Mouse (Mus musculus) liver, embryonic 12.5 days (tissue): ENCODE data around the gene Pdzd2. TPM values are rescaled to one million over a fixed set of nuclear protein-coding genes. Genes with fewer than 3 reads are reported as not detected.

ENCODE experiments used
- ATAC-seq: fragments of 200-750 bp; cut with Nextera tagmentation; 2 replicates; pipeline ENCODE4 v1.8.0; 2017; ENCODE audit warnings: moderate number of reproducible peaks, mild to moderate bottlenecking, moderate library complexity
- H3K27ac ChIP-seq: fragments of 300-500 bp; sonication (generic); 2 replicates; pipeline ENCODE4 v1.5.1; 2016; ENCODE audit warnings: mild to moderate bottlenecking
- H3K27me3 ChIP-seq: fragments of 300-500 bp; sonication (generic); replicated peaks from 2 replicates; pipeline ENCODE4 v1.6.1; 2016; ENCODE audit warnings: mild to moderate bottlenecking, moderate library complexity
- H3K36me3 ChIP-seq: fragments of 300-500 bp; sonication (generic); 2 replicates; pipeline ENCODE4 v1.6.1; 2016; ENCODE audit warnings: mild to moderate bottlenecking, moderate library complexity
- H3K4me1 ChIP-seq: fragments of 300-500 bp; sonication (generic); 2 replicates; pipeline ENCODE4 v1.6.1; 2016
- H3K4me2 ChIP-seq: fragments of 300-500 bp; sonication (generic); 2 replicates; pipeline ENCODE4 v1.6.1; 2016; ENCODE audit warnings: mild to moderate bottlenecking, moderate library complexity
- H3K4me3 ChIP-seq: fragments of 300-500 bp; sonication (generic); 2 replicates; pipeline ENCODE4 v1.5.1; 2016; ENCODE audit warnings: mild to moderate bottlenecking, moderate library complexity
- H3K9ac ChIP-seq: fragments of 300-500 bp; sonication (generic); 2 replicates; pipeline ENCODE4 v1.6.1; 2016; ENCODE audit warnings: mild to moderate bottlenecking, moderate library complexity
- H3K9me3 ChIP-seq: fragments of 300-500 bp; sonication (generic); replicated peaks from 2 replicates; pipeline ENCODE4 v1.6.1; 2016; ENCODE audit warnings: mild to moderate bottlenecking, moderate library complexity
- WGBS: fragments of 180-500 bp; shearing (Covaris S2); methylation state at CpG from one replicate; pipeline ENCODE4 v1.1.7; 2016; ENCODE audit not compliant: insufficient replicate concordance; 5-methylcytosine and 5-hydroxymethylcytosine counted together
- polyA plus RNA-seq: library from polyadenylated mRNA; unstranded; fragments of >200 nt; fragmentation: Nextera tagmentation; extraction: Ambion mirVana; gene quantifications from 2 replicates; pipeline ENCODE4 v1.2.1, GENCODE M21; 2016

The Pdzd2 gene
- polyA plus RNA-seq, 1 experiment from 2014 or later = 4.8 TPM

DNA sequence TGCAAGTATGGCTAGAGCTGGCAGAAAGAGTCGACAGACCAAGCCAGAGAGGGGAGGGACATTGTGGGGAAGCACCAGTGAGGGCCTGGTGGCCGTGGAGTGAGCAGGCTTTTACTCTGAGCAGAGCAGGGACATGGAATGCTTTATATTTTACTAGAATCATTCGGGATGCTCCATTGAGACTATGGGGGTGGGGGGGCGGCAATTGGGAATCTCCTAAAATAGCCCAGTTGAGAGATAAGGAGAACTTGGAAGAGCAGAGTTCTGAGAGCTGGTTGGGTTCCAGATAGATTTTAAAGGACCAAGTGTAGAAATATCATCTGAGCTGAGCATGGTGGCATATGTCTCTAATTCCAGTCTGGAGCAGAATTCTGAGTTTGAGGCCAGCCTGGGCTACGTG is 14.5 kb downstream of the Pdzd2 start:
- H3K27ac ChIP-seq = no peak overlapping the region
- ATAC-seq = no peak
- WGBS = 55% methylated on average over 5 of the region's 5 CpGs

DNA sequence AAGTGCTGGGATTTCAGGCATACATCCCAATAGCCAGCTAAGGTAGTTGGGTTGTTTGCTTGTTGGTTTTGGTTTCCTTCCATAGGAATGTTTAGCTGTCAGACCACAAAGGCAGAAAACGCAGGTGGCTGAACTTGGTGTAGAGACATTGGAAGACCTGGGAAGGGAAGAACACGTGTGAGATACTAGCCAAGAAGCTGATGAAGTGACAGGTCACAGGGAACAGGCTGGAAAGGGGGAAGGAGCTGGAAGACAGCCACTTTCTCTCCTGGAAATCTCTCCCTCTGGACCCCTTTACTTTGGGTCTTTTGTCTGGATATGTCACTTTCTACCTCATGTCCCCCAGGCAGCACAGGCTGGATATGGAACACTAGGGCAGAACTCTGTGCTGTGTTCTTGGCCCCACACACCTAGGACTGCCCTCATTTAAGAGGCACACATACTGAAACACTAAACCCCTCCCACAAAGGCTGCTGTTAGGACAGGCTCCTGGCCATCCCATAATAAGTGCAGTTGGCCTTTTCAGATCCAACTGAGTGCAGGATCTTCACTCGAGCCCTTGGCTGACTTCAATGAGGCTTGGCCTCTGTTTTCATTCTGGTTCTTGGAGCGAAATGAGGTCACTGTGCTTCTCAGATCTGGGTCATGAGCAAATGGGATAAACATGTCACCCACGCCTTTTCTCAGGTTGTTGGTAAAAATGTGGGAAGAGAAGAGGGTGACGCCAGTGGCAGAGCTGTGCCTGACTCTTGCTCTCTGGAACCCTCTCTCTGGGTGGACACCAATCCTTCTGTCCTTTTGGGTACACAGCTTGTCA is 17.8 kb downstream of the Pdzd2 start:
- Histone ChIP-seq H3K27ac (no peak overlapping the region), H3K4me1 (no peaks in the 10 kb centered on the region), H3K27me3 (no peaks in the 10 kb centered on the region), H3K9me3 (no peaks in the 10 kb centered on the region), H3K4me3 (no peak overlapping the region), H3K9ac (no peak overlapping the region), H3K36me3 (no peaks in the 10 kb centered on the region), H3K4me2 (no peak overlapping the region)
- 53% methylated on average over 6 of the region's 6 CpGs for WGBS
- no peak for ATAC-seq

More for the DNA sequence above, 14.5 kb downstream of the Pdzd2 start:
- Histone ChIP-seq H3K4me2 (no peak overlapping the region), H3K9me3 (no peaks in the 10 kb centered on the region), H3K4me3 (no peak overlapping the region), H3K36me3 (no peaks in the 10 kb centered on the region), H3K27me3 (no peaks in the 10 kb centered on the region; the same call in 1 of the 2 replicates), H3K4me1 (no peaks in the 10 kb centered on the region), H3K9ac (no peak overlapping the region)

GRCm38 (mm10) chr15:12718819-12719218 is 20.9 kb downstream of the Pdzd2 start:
- Histone ChIP-seq H3K27ac (no peak overlapping the region), H3K4me1 (no peaks in the 10 kb centered on the region), H3K9me3 (no peaks in the 10 kb centered on the region), H3K36me3 (no peaks in the 10 kb centered on the region), H3K4me3 (no peak overlapping the region), H3K4me2 (no peak overlapping the region), H3K27me3 (0 out of 2 replicates have a peak, but pooled peaks cover 3% of the 10 kb centered on the region), H3K9ac (no peak overlapping the region)
- no peak for ATAC-seq
- 78% methylated on average over 14 of the region's 14 CpGs for WGBS

DNA sequence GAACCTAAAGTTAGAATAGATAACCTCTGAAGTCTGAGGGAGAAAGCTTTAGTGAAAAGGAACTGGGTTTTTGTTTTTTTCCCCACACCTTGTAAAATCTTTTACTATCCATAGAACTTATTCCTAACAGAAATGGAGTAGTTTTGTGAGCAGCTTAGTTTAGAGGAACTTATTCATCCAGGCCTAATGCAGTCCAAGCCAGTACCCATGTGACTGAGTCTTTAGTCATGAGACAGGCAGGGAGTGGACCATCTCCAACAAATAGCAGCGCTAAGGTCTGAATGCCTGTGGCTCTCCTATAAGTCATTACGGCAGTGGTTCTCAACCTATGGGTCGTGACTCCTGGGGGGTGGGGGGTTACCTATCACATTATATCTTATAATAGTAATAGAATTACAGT is 22.3 kb downstream of the Pdzd2 start:
- H3K36me3 ChIP-seq = no peaks in the 10 kb centered on the region
- no peak for ATAC-seq
- H3K9ac ChIP-seq = no peak overlapping the region
- no peak overlapping the region for H3K27ac ChIP-seq
- 0 out of 2 replicates have a peak, but pooled peaks cover 3% of the 10 kb centered on the region for H3K27me3 ChIP-seq
- no peak overlapping the region for H3K4me3 ChIP-seq
- 67% methylated on average over 3 of the region's 3 CpGs for WGBS
- H3K4me1 ChIP-seq = no peaks in the 10 kb centered on the region
- H3K4me2 ChIP-seq = no peak overlapping the region
- H3K9me3 ChIP-seq = no peaks in the 10 kb centered on the region

GRCm38 (mm10) chr15:12716881-12717280 is 22.8 kb downstream of the Pdzd2 start:
- H3K9ac ChIP-seq = no peak overlapping the region
- H3K27ac ChIP-seq = no peak overlapping the region
- 70% methylated on average over 8 of the region's 8 CpGs for whole genome bisulfite sequencing
- no peaks in the 10 kb centered on the region for H3K4me1 ChIP-seq
- no peak overlapping the region for H3K4me3 ChIP-seq
- H3K9me3 ChIP-seq = no peaks in the 10 kb centered on the region
- no peak for ATAC-seq
- no peaks in the 10 kb centered on the region for H3K36me3 ChIP-seq
- 0 out of 2 replicates have a peak, but pooled peaks cover 3% of the 10 kb centered on the region for H3K27me3 ChIP-seq
- no peak overlapping the region for H3K4me2 ChIP-seq

- Histone ChIP-seq H3K4me1 (no peaks in the 10 kb centered on the region), H3K27me3 (0 out of 2 replicates have a peak, but pooled peaks cover 3% of the 10 kb centered on the region), H3K4me2 (no peak overlapping the region), H3K9me3 (no peaks in the 10 kb centered on the region), H3K9ac (no peak overlapping the region), H3K36me3 (no peaks in the 10 kb centered on the region), H3K4me3 (no peak overlapping the region), H3K27ac (no peak overlapping the region)
- no peak for ATAC-seq
- 60% methylated on average over 2 of the region's 2 CpGs for WGBS
Observed at GRCm38 (mm10) chr15:12714322-12714721, 25.4 kb downstream of the Pdzd2 start.

GRCm38 (mm10) chr15:12713216-12713615 is 26.5 kb downstream of the Pdzd2 start:
- Histone ChIP-seq H3K27ac (no peak overlapping the region), H3K36me3 (no peaks in the 10 kb centered on the region)

GRCm38 (mm10) chr15:12710036-12710435 is 29.7 kb downstream of the Pdzd2 start:
- Histone ChIP-seq H3K4me3 (no peak overlapping the region), H3K4me1 (no peaks in the 10 kb centered on the region), H3K27me3 (no peaks in the 10 kb centered on the region), H3K4me2 (no peak overlapping the region), H3K9ac (no peak overlapping the region), H3K27ac (no peak overlapping the region), H3K36me3 (no peaks in the 10 kb centered on the region), H3K9me3 (no peaks in the 10 kb centered on the region)
- ATAC-seq = no peak
- WGBS = 71% methylated on average over 3 of the region's 3 CpGs

More at GRCm38 (mm10) chr15:12713216-12713615, 26.5 kb downstream of the Pdzd2 start:
- no peak for ATAC-seq
- 61% methylated on average over 2 of the region's 2 CpGs for WGBS
- Histone ChIP-seq H3K9me3 (no peaks in the 10 kb centered on the region), H3K4me3 (no peak overlapping the region), H3K4me1 (no peaks in the 10 kb centered on the region), H3K4me2 (no peak overlapping the region), H3K9ac (no peak overlapping the region), H3K27me3 (0 out of 2 replicates have a peak, but pooled peaks cover 3% of the 10 kb centered on the region)

DNA sequence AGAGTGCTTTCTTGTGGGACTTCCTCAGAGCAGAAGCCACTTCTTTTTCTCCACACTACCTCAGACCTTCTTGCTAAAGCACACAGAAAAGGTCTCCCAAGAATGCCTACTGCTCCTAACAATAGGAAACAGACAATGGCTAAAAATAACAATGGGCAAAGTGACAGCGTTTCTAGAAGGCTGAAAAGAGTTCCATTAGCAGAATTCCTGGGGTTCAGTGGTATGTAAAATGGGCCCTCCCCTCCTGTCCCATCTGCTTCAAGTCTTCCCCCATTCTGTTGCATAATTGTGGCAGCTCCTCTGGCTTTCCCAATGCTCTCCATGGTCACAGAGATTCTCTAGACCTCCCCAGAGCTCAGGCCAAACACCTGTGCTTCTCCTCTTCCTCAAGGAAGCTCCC is 31.4 kb downstream of the Pdzd2 start:
- no peak for ATAC-seq
- H3K4me1 ChIP-seq = no peaks in the 10 kb centered on the region
- no peak overlapping the region for H3K4me3 ChIP-seq
- no peak overlapping the region for H3K27ac ChIP-seq
- no peak overlapping the region for H3K4me2 ChIP-seq
- no peaks in the 10 kb centered on the region for H3K36me3 ChIP-seq
- H3K27me3 ChIP-seq = no peaks in the 10 kb centered on the region
- 24% methylated on average over 1 of the region's 1 CpGs for WGBS
- no peaks in the 10 kb centered on the region for H3K9me3 ChIP-seq
- no peak overlapping the region for H3K9ac ChIP-seq

GRCm38 (mm10) chr15:12706902-12707301 is 32.8 kb downstream of the Pdzd2 start:
- WGBS = 38% methylated on average over 3 of the region's 3 CpGs
- no peak for ATAC-seq

DNA sequence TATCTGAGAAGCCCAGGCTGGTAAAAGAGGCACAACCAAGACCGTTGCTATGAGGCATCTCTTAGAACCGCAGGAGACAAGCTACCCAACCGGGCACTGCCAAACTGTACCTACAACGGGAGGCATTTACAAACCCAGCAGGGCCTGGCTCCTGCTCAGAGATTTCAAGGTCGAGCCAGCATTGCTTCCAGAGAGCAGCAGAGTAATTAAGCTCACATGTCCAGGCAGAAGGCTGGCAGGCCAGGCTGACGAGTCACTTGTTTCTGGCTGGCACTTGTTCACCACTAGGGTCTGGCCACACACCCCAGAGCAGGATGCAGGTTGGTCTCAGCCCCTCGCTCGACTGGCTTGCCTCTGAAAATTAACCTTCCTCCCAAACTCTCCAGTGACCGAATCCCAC is 39.4 kb downstream of the Pdzd2 start:
- peaks cover 7% of the 10 kb centered on the region; the same call in 1 of the 2 replicates for H3K27me3 ChIP-seq
- H3K9ac ChIP-seq = no peak overlapping the region
- no peaks in the 10 kb centered on the region for H3K4me1 ChIP-seq
- H3K9me3 ChIP-seq = no peaks in the 10 kb centered on the region
- 53% methylated on average over 9 of the region's 9 CpGs for WGBS
- no peak overlapping the region for H3K27ac ChIP-seq
- H3K36me3 ChIP-seq = no peaks in the 10 kb centered on the region
- no peak overlapping the region for H3K4me2 ChIP-seq
- no peak overlapping the region for H3K4me3 ChIP-seq
- ATAC-seq = no peak

More at GRCm38 (mm10) chr15:12706902-12707301, 32.8 kb downstream of the Pdzd2 start:
- Histone ChIP-seq H3K27ac (no peak overlapping the region), H3K9me3 (no peaks in the 10 kb centered on the region), H3K9ac (no peak overlapping the region), H3K27me3 (peaks cover 7% of the 10 kb centered on the region; the same call in 1 of the 2 replicates), H3K4me2 (no peak overlapping the region), H3K4me1 (no peaks in the 10 kb centered on the region), H3K4me3 (no peak overlapping the region), H3K36me3 (no peaks in the 10 kb centered on the region)

DNA sequence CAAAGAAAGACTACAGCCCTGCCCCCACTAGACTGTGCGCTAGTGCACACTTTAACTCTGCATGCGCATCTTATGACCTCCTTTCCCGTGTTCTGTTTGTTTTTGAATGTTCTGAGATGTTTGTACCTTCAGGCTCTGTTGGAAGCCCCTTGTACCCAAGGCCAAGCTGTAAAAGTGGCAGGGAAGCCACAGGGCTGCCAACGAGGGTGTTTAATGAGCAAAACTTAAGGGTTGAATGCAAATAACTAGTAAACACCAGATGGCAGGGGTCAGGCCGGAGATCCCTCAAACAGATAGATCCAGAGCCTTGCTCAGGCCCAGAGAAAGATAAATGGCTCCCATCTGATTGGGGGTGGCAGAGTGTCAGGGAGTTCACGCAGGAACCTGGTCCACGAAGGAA is 42.0 kb downstream of the Pdzd2 start:
- no peak overlapping the region for H3K27ac ChIP-seq
- no peak overlapping the region for H3K4me2 ChIP-seq
- no peak overlapping the region for H3K4me3 ChIP-seq
- H3K36me3 ChIP-seq = no peaks in the 10 kb centered on the region
- H3K4me1 ChIP-seq = no peaks in the 10 kb centered on the region
- H3K9me3 ChIP-seq = no peaks in the 10 kb centered on the region
- 59% methylated on average over 7 of the region's 7 CpGs for WGBS
- ATAC-seq = no peak
- H3K9ac ChIP-seq = no peak overlapping the region
- H3K27me3 ChIP-seq = peaks cover 5% of the 10 kb centered on the region; the same call in 1 of the 2 replicates
